8 mouse cellular contexts compared by ENCODE assay signal in genomic region chr8:30915601-30916171, GRCm38 (mm10).
DNase-seq lines count a peak whose midpoint lies in the region; ATAC-seq and TF ChIP-seq lines count a peak whose summit lies in the region.

No protein-coding gene starts in this region.

- H3K4me2 ChIP-seq in forebrain, embryonic 16.5 days (ENCODE audit: low read length): peak overlapping the region; percentile 69
- peak overlapping the region; percentile 79 for H3K4me2 ChIP-seq in intestine, embryonic 16.5 days (ENCODE audit: low read depth, low read length)
- H3K4me2 ChIP-seq in limb, embryonic 15.5 days: peak overlapping the region; percentile 62
- peak overlapping the region; percentile 66 for H3K4me2 ChIP-seq in neural tube, embryonic 15.5 days

- H3K4me1 ChIP-seq in lung, adult 2 months (ENCODE audit: control insufficient read depth, insufficient read depth, low read length): no peaks in the 10 kb centered on the region
- H3K4me1 ChIP-seq in forebrain, embryonic 16.5 days (replicated peaks; ENCODE audit: control insufficient read depth, insufficient read depth, low read length): peaks cover 22% of the 10 kb centered on the region
- H3K4me1 ChIP-seq in intestine, embryonic 16.5 days (ENCODE audit: control insufficient read depth, insufficient read depth, low read length): peaks cover 3% of the 10 kb centered on the region; the same call in 1 of the 2 replicates
- H3K4me1 ChIP-seq in limb, embryonic 15.5 days: peaks cover 4% of the 10 kb centered on the region; the same call in 1 of the 2 replicates
- H3K4me1 ChIP-seq in neural tube, embryonic 15.5 days: peaks cover 24% of the 10 kb centered on the region

- TF ChIP-seq POLR2A in lung, adult 2 months (IDR thresholded peaks at IDR 0.05; ENCODE audit: borderline replicate concordance, extremely low read depth, low read depth, low read length): no peak

- H3K36me3 ChIP-seq in forebrain, embryonic 16.5 days (ENCODE audit: control insufficient read depth, insufficient read depth): no peaks in the 10 kb centered on the region
- H3K36me3 ChIP-seq in intestine, embryonic 16.5 days (ENCODE audit: control insufficient read depth, insufficient read depth, low read length): no peaks in the 10 kb centered on the region
- no peaks in the 10 kb centered on the region for H3K36me3 ChIP-seq in limb, embryonic 15.5 days
- H3K36me3 ChIP-seq in neural tube, embryonic 15.5 days: no peaks in the 10 kb centered on the region

- peak; percentile 88 for ATAC-seq in forebrain, embryonic 16.5 days
- ATAC-seq in intestine, embryonic 16.5 days: peak; percentile 64
- ATAC-seq in limb, embryonic 15.5 days (ENCODE audit: insufficient number of reproducible peaks, low FRiP score, low TSS enrichment, low read depth): no peak
- peak; percentile 91 for ATAC-seq in neural tube, embryonic 15.5 days (ENCODE audit: low FRiP score)

- no peaks in the 10 kb centered on the region for H3K9me3 ChIP-seq in forebrain, embryonic 16.5 days (ENCODE audit: control insufficient read depth, low read length)
- no peaks in the 10 kb centered on the region for H3K9me3 ChIP-seq in intestine, embryonic 16.5 days (ENCODE audit: control insufficient read depth, low read length)
- no peaks in the 10 kb centered on the region for H3K9me3 ChIP-seq in limb, embryonic 15.5 days
- H3K9me3 ChIP-seq in neural tube, embryonic 15.5 days (replicated peaks): no peaks in the 10 kb centered on the region

- TF ChIP-seq CTCF in lung, adult 2 months (IDR thresholded peaks at IDR 0.05; ENCODE audit: insufficient read depth, low read length): no peak

- H3K9ac ChIP-seq in forebrain, embryonic 16.5 days (replicated peaks; ENCODE audit: low read depth, low read length): peak overlapping the region; percentile 53
- H3K9ac ChIP-seq in intestine, embryonic 16.5 days (ENCODE audit: low read depth, low read length): peak overlapping the region; percentile 53
- H3K9ac ChIP-seq in limb, embryonic 15.5 days: no peak overlapping the region
- H3K9ac ChIP-seq in neural tube, embryonic 15.5 days (replicated peaks): peak overlapping the region; percentile 51

- WGBS in lung, adult 2 months: 9% methylated on average over 13 of the region's 13 CpGs
- 4% methylated on average over 13 of the region's 13 CpGs for WGBS in forebrain, embryonic 16.5 days
- WGBS in intestine, embryonic 16.5 days: 10% methylated on average over 13 of the region's 13 CpGs
- WGBS in limb, embryonic 15.5 days: 12% methylated on average over 13 of the region's 13 CpGs
- WGBS in neural tube, embryonic 15.5 days: 9% methylated on average over 13 of the region's 13 CpGs

- peak overlapping the region; percentile 36 for H3K4me3 ChIP-seq in lung, adult 2 months (replicated peaks; ENCODE audit: extremely low read depth, low read depth, low read length)
- peak overlapping the region; percentile 43 for H3K4me3 ChIP-seq in forebrain, embryonic 16.5 days (replicated peaks; ENCODE audit: low read length)
- H3K4me3 ChIP-seq in intestine, embryonic 16.5 days (ENCODE audit: low read length): peak overlapping the region; percentile 46
- H3K4me3 ChIP-seq in limb, embryonic 15.5 days: peak overlapping the region; percentile 39
- peak overlapping the region; percentile 37 for H3K4me3 ChIP-seq in neural tube, embryonic 15.5 days (replicated peaks)

- DNase-seq in lung, adult 2 months: no peak
- DNase-seq in lung, adult 18-20 months: no peak
- no peak for DNase-seq in thymus, adult 18-20 months
- no peak for DNase-seq in spleen, postnatal 4 days (ENCODE audit: low spot score in 2 of 2)

- H3K27ac ChIP-seq in forebrain, embryonic 16.5 days (ENCODE audit: low read length): peak overlapping the region; percentile 70
- H3K27ac ChIP-seq in intestine, embryonic 16.5 days (ENCODE audit: low read length): no peak overlapping the region
- no peak overlapping the region for H3K27ac ChIP-seq in limb, embryonic 15.5 days
- peak overlapping the region; percentile 84 for H3K27ac ChIP-seq in neural tube, embryonic 15.5 days (replicated peaks)

- 0 out of 2 replicates have a peak, but pooled peaks cover 3% of the 10 kb centered on the region for H3K27me3 ChIP-seq in forebrain, embryonic 16.5 days (replicated peaks; ENCODE audit: control insufficient read depth, insufficient read depth, low read length)
- H3K27me3 ChIP-seq in intestine, embryonic 16.5 days (replicated peaks; ENCODE audit: control insufficient read depth, insufficient read depth, low read length): no peaks in the 10 kb centered on the region
- H3K27me3 ChIP-seq in limb, embryonic 15.5 days: no peaks in the 10 kb centered on the region
- no peaks in the 10 kb centered on the region for H3K27me3 ChIP-seq in neural tube, embryonic 15.5 days (replicated peaks)

Comparison
In these comparisons a context has a peak if more than half of its experiments do, and no peak if none do; other contexts are left out.
1. H3K27ac ChIP-seq: peak in forebrain, embryonic 16.5 days (single experiment) and neural tube, embryonic 15.5 days (single experiment); none in intestine, embryonic 16.5 days (single experiment) and limb, embryonic 15.5 days (single experiment).
2. Peak in every context shown above with its lines, with median percentiles within 50 percentile points of each other: H3K4me3 ChIP-seq and H3K4me2 ChIP-seq.